18 mouse cellular contexts compared by ENCODE assay signal in the genomic region with DNA sequence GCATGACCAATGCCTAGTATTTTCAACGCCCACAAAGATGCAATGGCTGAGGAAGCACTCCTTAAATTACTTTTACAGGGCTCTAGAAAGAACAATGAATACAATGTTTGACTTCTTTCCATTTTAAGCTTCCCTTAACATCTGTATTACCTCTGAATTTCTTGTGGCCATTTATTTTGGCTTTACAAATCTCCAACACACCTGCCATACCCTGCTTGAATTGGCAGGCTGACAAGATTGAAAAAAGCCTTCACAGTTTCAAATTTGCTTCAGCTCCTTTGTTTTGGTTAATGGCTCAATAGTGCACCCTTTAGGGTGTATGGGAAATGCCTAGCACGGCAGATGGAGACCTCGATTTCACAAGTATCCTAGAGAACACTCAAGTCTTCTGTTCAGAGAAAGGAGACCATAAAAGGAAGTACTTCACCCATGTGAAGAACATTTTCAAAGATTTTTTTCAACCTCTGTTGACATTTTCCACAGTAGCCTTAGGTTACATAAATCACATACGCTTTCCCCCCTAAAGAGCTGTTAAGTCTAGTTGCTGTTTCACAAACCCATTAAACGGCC. TPM values are rescaled to one million over a fixed set of nuclear protein-coding genes. Genes with fewer than 3 reads are reported as not detected.
A peak's percentile ranks its signal among the peaks of the same experiment; 100 is the strongest.
DNase-seq lines count a peak whose midpoint lies in the region; ATAC-seq and TF ChIP-seq lines count a peak whose summit lies in the region.
"Had no signal": no experiment of that assay in that cellular context is flagged by ENCODE, and none has a peak within 500 bp of the region (broad histone marks: within the 10 kb centered on the region; RNA-seq: fewer than 3 reads in every experiment).

No protein-coding gene starts in this region.

- no peak for DNase-seq in heart, postnatal 0 days (ENCODE audit: low spot score)
- no peak for DNase-seq in heart, postnatal 36 days
- peak; percentile 31 for DNase-seq in brain, embryonic 14.5 days (ENCODE audit: low read depth)
- DNase-seq in limb, embryonic 14.5 days (ENCODE audit: low spot score): peak; percentile 12
- no peak for DNase-seq in adrenal gland, adult 18-20 months (ENCODE audit: low spot score in 2 of 2)
- DNase-seq in gastrocnemius, postnatal 4 days (ENCODE audit: low spot score in 2 of 2): no peak
- DNase-seq in heart, adult 2 months: no peak
- DNase-seq: adrenal gland, postnatal 25 days; gastrocnemius, adult 2 months; right cerebral cortex, postnatal 4 days; thymus, adult 2 months had no signal

- peak; percentile 1; the same call in 1 of the 2 replicates for TF ChIP-seq CTCF in heart, postnatal 0 days (IDR thresholded peaks at IDR 0.05; ENCODE audit: low read depth)
- no peak for TF ChIP-seq CTCF in brain, embryonic 14.5 days (IDR thresholded peaks at IDR 0.05; ENCODE audit: borderline replicate concordance, extremely low read depth, insufficient read depth, insufficient read length)
- no peak for TF ChIP-seq CTCF in heart, adult 2 months (IDR thresholded peaks at IDR 0.05)

- no peak for ATAC-seq in heart, postnatal 0 days (ENCODE audit: insufficient read depth, low read depth)
- peak; percentile 70 for ATAC-seq in limb, embryonic 14.5 days (ENCODE audit: low FRiP score, low read depth)
- ATAC-seq in megakaryocyte, adult 5-6 weeks (ENCODE audit: poor library complexity, severe bottlenecking): peak; percentile 52

- H3K36me3 ChIP-seq in heart, postnatal 0 days (replicated peaks; ENCODE audit: control insufficient read depth, insufficient read depth, low read length): no peaks in the 10 kb centered on the region
- H3K36me3 ChIP-seq in limb, embryonic 14.5 days (ENCODE audit: control insufficient read depth, insufficient read depth, low read length): no peaks in the 10 kb centered on the region
- H3K36me3 ChIP-seq in heart, adult 2 months (ENCODE audit: control insufficient read depth, insufficient read depth, low read length): no peaks in the 10 kb centered on the region
- H3K36me3 ChIP-seq: embryonic facial prominence, embryonic 12.5 days; forebrain, embryonic 12.5 days; heart, embryonic 10.5 days; kidney, embryonic 15.5 days; neural tube, embryonic 13.5 days had no signal

- no peak for TF ChIP-seq POLR2A in brain, embryonic 14.5 days (IDR thresholded peaks at IDR 0.05; ENCODE audit: borderline replicate concordance, extremely low read depth, insufficient read depth, insufficient read length, poor library complexity, severe bottlenecking)
- no peak for TF ChIP-seq POLR2A in limb, embryonic 14.5 days (IDR thresholded peaks at IDR 0.05; ENCODE audit: borderline replicate concordance, extremely low read depth, insufficient read depth, insufficient read length)
- TF ChIP-seq POLR2A in heart, adult 2 months (IDR thresholded peaks at IDR 0.05; ENCODE audit: insufficient read depth, low read depth, low read length): no peak

- no peak for TF ChIP-seq EP300 in heart, postnatal 0 days (IDR thresholded peaks at IDR 0.05; ENCODE audit: low read depth)
- TF ChIP-seq EP300 in heart, adult 2 months (IDR thresholded peaks at IDR 0.05; ENCODE audit: insufficient read depth, low read depth, low read length): no peak

- no peak overlapping the region for H3K27ac ChIP-seq in heart, postnatal 0 days (ENCODE audit: low read depth)
- no peak overlapping the region for H3K27ac ChIP-seq in limb, embryonic 14.5 days (replicated peaks; ENCODE audit: low read depth, low read length)
- H3K27ac ChIP-seq in heart, adult 2 months: no peak overlapping the region
- H3K27ac ChIP-seq: embryonic facial prominence, embryonic 12.5 days; forebrain, embryonic 12.5 days; gastrocnemius, adult 2 months; heart, embryonic 10.5 days; kidney, embryonic 15.5 days; layer of hippocampus, adult 2 months; neural tube, embryonic 13.5 days had no signal

- no peak overlapping the region for H3K4me2 ChIP-seq in heart, postnatal 0 days (ENCODE audit: low read depth, low read length)
- H3K4me2 ChIP-seq in limb, embryonic 14.5 days (replicated peaks; ENCODE audit: low read depth, low read length, severe bottlenecking): no peak overlapping the region
- H3K4me2 ChIP-seq: embryonic facial prominence, embryonic 12.5 days; forebrain, embryonic 12.5 days; kidney, embryonic 15.5 days; neural tube, embryonic 13.5 days had no signal

- intact Hi-C loops in heart, postnatal 36 days (cut with DNase I): loop anchor here (2.0 to 5.0 kb wide), 2 partner anchors 92 to 205 kb away; no protein-coding TSS in a partner anchor
- intact Hi-C loops in heart, adult 2 months (cut with DNase I): loop anchor here (5.0 kb wide), 1 partner anchor 203 kb away; no protein-coding TSS in a partner anchor

- no peak overlapping the region for H3K4me3 ChIP-seq in heart, postnatal 0 days (ENCODE audit: low read depth, low read length)
- no peak overlapping the region for H3K4me3 ChIP-seq in limb, embryonic 14.5 days (replicated peaks; ENCODE audit: low read length)
- no peak overlapping the region for H3K4me3 ChIP-seq in heart, adult 2 months
- H3K4me3 ChIP-seq: embryonic facial prominence, embryonic 12.5 days; forebrain, embryonic 12.5 days; gastrocnemius, adult 2 months; heart, embryonic 10.5 days; kidney, embryonic 15.5 days; layer of hippocampus, adult 2 months; neural tube, embryonic 13.5 days had no signal

- 69% methylated on average over 5 of the region's 5 CpGs for WGBS in heart, postnatal 0 days
- WGBS in limb, embryonic 14.5 days: 38% methylated on average over 5 of the region's 5 CpGs
- 51% methylated on average over 5 of the region's 5 CpGs for WGBS in heart, adult 2 months

- H3K9ac ChIP-seq in heart, postnatal 0 days (replicated peaks; ENCODE audit: low read depth, low read length): no peak overlapping the region
- H3K9ac ChIP-seq in limb, embryonic 14.5 days (ENCODE audit: low read depth, low read length, severe bottlenecking): no peak overlapping the region
- no peak overlapping the region for H3K9ac ChIP-seq in heart, adult 2 months (ENCODE audit: low read depth, low read length)
- H3K9ac ChIP-seq: embryonic facial prominence, embryonic 12.5 days; forebrain, embryonic 12.5 days; kidney, embryonic 15.5 days; neural tube, embryonic 13.5 days had no signal

- H3K4me1 ChIP-seq in heart, postnatal 0 days (ENCODE audit: control insufficient read depth, insufficient read depth): no peaks in the 10 kb centered on the region
- no peaks in the 10 kb centered on the region for H3K4me1 ChIP-seq in limb, embryonic 14.5 days (ENCODE audit: control insufficient read depth, insufficient read depth, low read length)
- no peaks in the 10 kb centered on the region for H3K4me1 ChIP-seq in heart, adult 2 months (ENCODE audit: control insufficient read depth, insufficient read depth, low read length)
- H3K4me1 ChIP-seq: embryonic facial prominence, embryonic 12.5 days; forebrain, embryonic 12.5 days; heart, embryonic 10.5 days; kidney, embryonic 15.5 days; neural tube, embryonic 13.5 days had no signal

- no peaks in the 10 kb centered on the region for H3K79me2 ChIP-seq in heart, adult 2 months (replicated peaks; ENCODE audit: control insufficient read depth, insufficient read depth, low read length)

- no peaks in the 10 kb centered on the region for H3K27me3 ChIP-seq in heart, postnatal 0 days (ENCODE audit: control insufficient read depth, insufficient read depth, low read length)
- no peaks in the 10 kb centered on the region for H3K27me3 ChIP-seq in limb, embryonic 14.5 days (ENCODE audit: control insufficient read depth, insufficient read depth, low read length)
- no peaks in the 10 kb centered on the region for H3K27me3 ChIP-seq in heart, adult 2 months (ENCODE audit: control insufficient read depth, insufficient read depth, low read length)
- H3K27me3 ChIP-seq: embryonic facial prominence, embryonic 12.5 days; neural tube, embryonic 13.5 days had no signal

- H3K9me3 ChIP-seq in heart, postnatal 0 days (replicated peaks; ENCODE audit: control insufficient read depth, low read length): no peaks in the 10 kb centered on the region
- no peaks in the 10 kb centered on the region for H3K9me3 ChIP-seq in limb, embryonic 14.5 days (ENCODE audit: control insufficient read depth, low read length)
- H3K9me3 ChIP-seq: embryonic facial prominence, embryonic 12.5 days; forebrain, embryonic 12.5 days; heart, embryonic 10.5 days; kidney, embryonic 15.5 days; neural tube, embryonic 13.5 days had no signal

RNA-seq across cellular contexts. Expression of a gene that starts 36.8 kb away (rescaled TPM):
- total RNA-seq in heart, postnatal 0 days (2014; rRNA removed; ENCODE audit: low replicate concordance): 6.0 and 11.5 TPM in 2 replicates
- polyA plus RNA-seq in heart, postnatal 0 days (2015; fragmentation: Nextera tagmentation; extraction: Ambion mirVana): 2.4 and 2.9 TPM in 2 replicates
- 1 to 10 TPM; 1.2 to 1.3 TPM for total RNA-seq in heart, postnatal 36 days (2021)
- 1.3 and 2.0 TPM in 2 replicates for polyA plus RNA-seq in brain, embryonic 14.5 days (2012; rRNA removed)
- 10.7 and 12.9 TPM in 2 replicates for polyA plus RNA-seq in limb, embryonic 14.5 days (2012; rRNA removed)
- 15.7 and 19.1 TPM in 2 replicates for polyA plus RNA-seq in limb, embryonic 14.5 days (2014; fragmentation: Nextera tagmentation; extraction: Ambion mirVana)
- 39.5 and 45.9 TPM in 2 replicates for total RNA-seq in megakaryocyte, adult 5-6 weeks (2015)
- 26.9 and 33.1 TPM in 2 replicates for total RNA-seq in megakaryocyte, adult 5-6 weeks (2017)
- total RNA-seq in adrenal gland, adult 18-20 months (2021): 1 to 10 TPM; 4.4 to 7.6 TPM
- 1 to 10 TPM; 9.0 to 9.9 TPM for total RNA-seq in gastrocnemius, postnatal 4 days (2021)
- 1 to 10 TPM in 1 of 2 experiments, under 1 TPM in 1; 0.93 to 1.5 TPM for total RNA-seq in heart, adult 2 months (2021)
- 0.41 and 0.56 TPM in 2 replicates for polyA plus RNA-seq in heart, adult 2 months (2012; rRNA removed)

Comparison
In these comparisons a context has a peak if more than half of its experiments do, and no peak if none do; other contexts are left out.
1. DNase-seq: peak in brain, embryonic 14.5 days (single experiment) and limb, embryonic 14.5 days (single experiment); none in heart, postnatal 0 days (single experiment), heart, postnatal 36 days (0 of 2), adrenal gland, adult 18-20 months (0 of 2), gastrocnemius, postnatal 4 days (0 of 2) and heart, adult 2 months (0 of 2).